Mouse (Mus musculus) cerebellum, adult 2 months (tissue): Measurements from ENCODE around the gene Sema7a. TPM values are rescaled to one million over a fixed set of nuclear protein-coding genes. Genes with fewer than 3 reads are reported as not detected.

ENCODE experiments used
- DNase-seq, 2 experiments: peaks; one replicate each; pipeline ENCODE4 v3.0.0; 2021
- H3K27ac ChIP-seq: fragments of 200-500 bp; 2 replicates; pipeline ENCODE4 v1.5.1; 2012; ENCODE audit warnings: low read length, control low read depth, inconsistent platforms; ENCODE audit not compliant: insufficient read depth
- H3K27me3 ChIP-seq: fragments of 200-500 bp; 2 replicates; pipeline ENCODE4 v1.6.1; 2012; ENCODE audit warnings: inconsistent platforms, mild to moderate bottlenecking, low read length, moderate library complexity; ENCODE audit not compliant: control insufficient read depth, insufficient read depth
- H3K4me1 ChIP-seq: fragments of 200-500 bp; 2 replicates; pipeline ENCODE4 v1.6.1; 2011; ENCODE audit warnings: low read length; ENCODE audit not compliant: control insufficient read depth, insufficient read depth
- H3K4me3 ChIP-seq: fragments of 200-500 bp; replicated peaks from 2 replicates; pipeline ENCODE3; 2011; ENCODE audit warnings: mild to moderate bottlenecking, low read depth, low read length, control low read depth; ENCODE audit not compliant: insufficient read depth
- CTCF ChIP-seq: fragments of 200-500 bp; IDR thresholded peaks from 2 replicates; pipeline ENCODE4 v1.5.1; 2011; ENCODE audit warnings: low read depth, mild to moderate bottlenecking, control low read depth, low read length, moderate library complexity, borderline replicate concordance; ENCODE audit not compliant: insufficient read depth
- POLR2A ChIP-seq: fragments of 200-500 bp; IDR thresholded peaks from 2 replicates; pipeline ENCODE4 v1.6.1; 2011; ENCODE audit warnings: low read length, control low read depth, borderline replicate concordance; ENCODE audit not compliant: insufficient read depth
- WGBS: fragments of 180-500 bp; shearing (Covaris S2); methylation state at CpG from one replicate; pipeline ENCODE4 v1.1.7; 2018; 5-methylcytosine and 5-hydroxymethylcytosine counted together
- polyA plus RNA-seq: library from polyadenylated mRNA; depleted of rRNA; stranded (reverse); fragments of >200 nt; gene quantifications from 2 replicates; pipeline ENCODE4 v1.2.3, GENCODE M21; 2012

Sema7a gene
- polyA plus RNA-seq, 1 experiment = 177 TPM

- no peaks in the 10 kb centered on the region for H3K27me3 ChIP-seq
- TF ChIP-seq CTCF (no peak), POLR2A (no peak)
- no peak for DNase-seq
- H3K4me3 ChIP-seq = no peak overlapping the region
- no peaks in the 10 kb centered on the region for H3K4me1 ChIP-seq
- H3K27ac ChIP-seq = no peak overlapping the region
- 89% methylated on average over 10 of the region's 10 CpGs for WGBS
Measured at GRCm38 (mm10) chr9:57980570-57980969, 40.7 kb downstream of the Sema7a start.

- DNase-seq = no peak
- no peak for TF ChIP-seq POLR2A
- no peak for TF ChIP-seq CTCF
- no peak overlapping the region for H3K4me3 ChIP-seq
- no peaks in the 10 kb centered on the region for H3K27me3 ChIP-seq
- WGBS = 57% methylated on average over 8 of the region's 8 CpGs
- H3K27ac ChIP-seq = no peak overlapping the region
- H3K4me1 ChIP-seq = peaks cover 8% of the 10 kb centered on the region; the same call in 1 of the 2 replicates
Measured at GRCm38 (mm10) chr9:57985304-57985703, 45.4 kb downstream of the Sema7a start.

GRCm38 (mm10) chr9:57986293-57986692 is 46.4 kb downstream of the Sema7a start:
- no peak for DNase-seq
- no peak overlapping the region for H3K27ac ChIP-seq
- TF ChIP-seq CTCF (no peak), POLR2A (no peak)
- WGBS = 69% methylated on average over 7 of the region's 7 CpGs
- no peak overlapping the region for H3K4me3 ChIP-seq
- no peaks in the 10 kb centered on the region for H3K27me3 ChIP-seq
- peaks cover 8% of the 10 kb centered on the region; the same call in 1 of the 2 replicates for H3K4me1 ChIP-seq

- TF ChIP-seq POLR2A = no peak
- no peak for TF ChIP-seq CTCF
- peaks cover 8% of the 10 kb centered on the region; the same call in 1 of the 2 replicates for H3K4me1 ChIP-seq
- no peak for DNase-seq
Measured at GRCm38 (mm10) chr9:57988098-57988497, 48.2 kb downstream of the Sema7a start.

GRCm38 (mm10) chr9:57989309-57989708 is 49.4 kb downstream of the Sema7a start:
- Histone ChIP-seq H3K27me3 (no peaks in the 10 kb centered on the region), H3K27ac (no peak overlapping the region), H3K4me1 (peaks cover 8% of the 10 kb centered on the region; the same call in 1 of the 2 replicates), H3K4me3 (no peak overlapping the region)
- no peak for DNase-seq
- no peak for TF ChIP-seq CTCF
- no peak for TF ChIP-seq POLR2A
- WGBS = 95% methylated on average over 6 of the region's 6 CpGs

More at GRCm38 (mm10) chr9:57988098-57988497, 48.2 kb downstream of the Sema7a start:
- Histone ChIP-seq H3K27ac (no peak overlapping the region), H3K27me3 (no peaks in the 10 kb centered on the region), H3K4me3 (no peak overlapping the region)
- 98% methylated on average over 2 of the region's 2 CpGs for whole genome bisulfite sequencing

GRCm38 (mm10) chr9:57990438-57991110 is 50.7 kb downstream of the Sema7a start:
- Histone ChIP-seq H3K27ac (no peak overlapping the region), H3K4me3 (no peak overlapping the region), H3K27me3 (no peaks in the 10 kb centered on the region), H3K4me1 (peaks cover 8% of the 10 kb centered on the region; the same call in 1 of the 2 replicates)
- no peak for TF ChIP-seq POLR2A
- peak; percentile 73 for TF ChIP-seq CTCF
- WGBS = 44% methylated on average over 10 of the region's 10 CpGs
- DNase-seq = peak; percentile 58 to 60

GRCm38 (mm10) chr9:57992060-57992459 is 52.1 kb downstream of the Sema7a start:
- Histone ChIP-seq H3K27me3 (no peaks in the 10 kb centered on the region), H3K27ac (no peak overlapping the region), H3K4me1 (peaks cover 8% of the 10 kb centered on the region; the same call in 1 of the 2 replicates), H3K4me3 (no peak overlapping the region)
- WGBS = 98% methylated on average over 3 of the region's 3 CpGs
- TF ChIP-seq CTCF (no peak), POLR2A (no peak)
- no peak for DNase-seq

GRCm38 (mm10) chr9:57992781-57993591 is 53.1 kb downstream of the Sema7a start:
- DNase-seq = no peak
- Histone ChIP-seq H3K27me3 (no peaks in the 10 kb centered on the region), H3K4me3 (no peak overlapping the region), H3K4me1 (0 out of 2 replicates have a peak, but pooled peaks cover 4% of the 10 kb centered on the region), H3K27ac (no peak overlapping the region)
- no peak for TF ChIP-seq POLR2A
- WGBS = 47% methylated on average over 8 of the region's 8 CpGs
